Mouse (Mus musculus) c-Kit-negative CD71-positive TER-119-positive erythroid progenitor cells, embryonic 14.5 days (primary cell): Measurements from ENCODE around the gene Slc9a3r2.
"Not testable (repeated sequence)": the region's sequence is repeated elsewhere in the genome, so short reads cannot be mapped to it uniquely, and the experiment has no call there.

Source experiments
- DNase-seq: peaks from one replicate; pipeline ENCODE4 v3.0.0-alpha.2; 2013; ENCODE audit warnings: low read depth, low spot score

The Slc9a3r2 gene

DNA sequence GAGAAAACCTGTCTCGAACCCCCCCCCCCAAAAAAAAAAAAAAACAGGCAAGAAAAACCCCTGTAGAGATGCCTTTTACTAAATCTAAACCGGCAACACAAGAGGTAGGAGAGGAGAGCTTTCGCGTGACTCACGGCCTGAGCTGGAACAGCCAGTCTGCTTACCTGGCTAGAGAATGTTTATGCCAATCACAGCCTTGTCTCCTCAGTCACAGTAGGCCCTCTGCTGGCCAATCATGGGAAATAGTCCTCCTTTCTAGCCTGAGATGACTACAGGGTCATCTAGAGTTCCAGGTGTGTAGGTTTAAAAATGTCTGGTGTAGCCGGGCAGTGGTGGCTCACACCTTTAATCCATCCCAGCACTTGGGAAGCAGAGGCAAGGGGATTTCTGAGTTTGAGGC is 17.3 kb upstream of the Slc9a3r2 start:
- DNase-seq: no peak

GRCm38 (mm10) chr17:24667011-24667410 is 16.9 kb upstream of the Slc9a3r2 start:
- not testable (repeated sequence) for DNase-seq

DNA sequence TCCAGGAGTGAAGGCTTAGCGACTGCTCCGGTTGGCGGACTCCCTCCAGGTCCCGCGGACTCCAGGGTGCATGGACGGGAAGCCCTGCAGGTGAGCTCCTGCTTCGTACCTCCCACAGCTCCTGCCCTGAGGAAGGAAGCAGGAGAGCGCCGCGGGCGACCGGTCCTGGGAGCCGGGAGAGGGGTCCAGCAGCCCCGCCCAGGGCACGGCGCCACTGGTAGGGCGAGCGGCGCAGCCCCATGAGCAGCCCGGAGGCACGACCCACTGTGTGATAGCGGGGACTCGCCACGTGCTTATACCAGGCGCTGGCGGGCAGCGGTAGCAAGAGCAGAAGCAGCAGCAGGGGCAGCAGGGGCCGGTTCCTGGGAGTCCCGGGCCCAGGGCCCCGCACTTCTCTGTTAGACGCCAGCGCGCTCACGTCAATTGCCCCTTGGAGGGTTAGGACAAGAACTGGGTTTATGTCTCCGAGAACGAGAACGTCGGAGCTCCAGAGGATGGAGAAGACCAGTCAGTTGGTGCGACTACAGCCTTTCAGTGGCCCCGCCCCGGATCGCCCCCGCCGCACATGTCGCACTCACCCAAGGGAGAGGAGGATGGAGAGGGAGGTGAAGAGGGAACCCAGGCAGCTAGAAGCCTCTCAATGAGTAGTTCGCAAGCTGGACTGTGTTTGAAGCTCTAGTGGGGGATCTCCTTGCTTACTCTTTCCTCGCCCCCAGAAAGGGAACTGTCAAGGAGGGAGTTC is 8.1 kb upstream of the Slc9a3r2 start, which contains the start of gene Npw:
Gene Npw (minus strand): TSS at position 441 of the 742 bp plus-strand sequence.
- DNase-seq: no peak

- no peak for DNase-seq
These were observed 4.8 kb upstream of the Slc9a3r2 start for GRCm38 (mm10) chr17:24654969-24655368.

DNA sequence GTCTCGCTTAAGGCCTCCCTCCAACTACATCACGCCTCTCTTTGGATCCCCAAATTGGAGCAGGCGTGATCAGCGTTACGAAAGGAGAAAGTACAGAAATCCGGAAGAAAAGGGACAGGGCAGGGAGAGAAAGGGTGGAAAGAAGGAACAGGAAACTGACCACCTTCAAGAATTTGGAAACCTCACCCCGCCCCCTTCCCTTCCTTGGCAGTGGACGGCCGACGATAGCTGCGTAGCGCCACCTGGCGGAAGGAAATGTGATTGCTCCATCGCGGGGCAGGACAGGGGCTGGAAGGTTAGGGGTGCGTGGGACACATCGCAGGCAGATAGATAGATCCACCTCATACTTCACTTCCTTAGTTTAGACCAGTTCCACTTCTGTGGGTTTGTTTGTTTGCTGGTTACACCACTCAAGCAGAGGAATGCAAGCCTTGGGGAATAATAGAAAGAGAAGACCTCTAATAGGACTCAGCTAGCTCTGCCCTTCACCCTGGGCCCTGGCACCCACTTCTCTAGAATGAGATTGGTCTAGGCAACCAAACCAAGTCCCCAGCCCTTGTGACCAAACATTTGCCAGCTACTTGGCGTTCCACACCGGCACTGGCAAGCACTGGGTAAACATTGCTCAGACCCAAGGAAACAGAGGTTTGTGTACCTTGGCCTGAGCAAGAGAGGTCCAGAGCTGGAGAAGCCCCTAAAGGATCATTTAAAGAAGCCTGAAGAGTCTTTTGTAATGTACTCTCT is 4.0 kb upstream of the Slc9a3r2 start:
- DNase-seq: no peak

- DNase-seq: no peak
These were observed 1.7 kb upstream of the Slc9a3r2 start for GRCm38 (mm10) chr17:24651835-24652234.

- no peak for DNase-seq
These were observed 639 bp upstream of the Slc9a3r2 start for GRCm38 (mm10) chr17:24650766-24651165.

DNA sequence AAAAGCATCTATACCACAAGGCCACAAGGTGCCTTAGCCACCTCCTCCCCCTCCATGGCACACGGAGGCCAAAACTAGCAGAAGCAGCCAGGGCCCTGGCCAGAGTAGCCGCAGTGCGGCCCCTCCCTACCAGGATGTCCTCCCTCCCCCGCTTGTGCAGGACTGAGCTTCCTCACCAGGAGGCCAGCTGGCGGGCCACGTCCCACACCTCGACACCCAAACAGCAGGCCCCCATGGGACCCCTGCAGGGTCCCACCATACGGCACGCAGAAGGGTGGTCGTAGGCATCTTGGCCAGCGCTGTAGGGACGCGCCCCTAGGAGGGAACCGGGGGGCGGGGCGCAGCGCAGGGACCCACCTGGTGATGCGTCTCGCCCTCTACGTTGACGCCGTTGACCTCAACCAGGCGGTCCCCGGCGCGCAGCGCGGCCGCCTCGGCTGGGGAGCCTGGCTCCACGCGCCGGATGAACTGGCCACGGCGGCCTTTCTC is 502 bp downstream of the Slc9a3r2 start:
- DNase-seq: no peak

DNA sequence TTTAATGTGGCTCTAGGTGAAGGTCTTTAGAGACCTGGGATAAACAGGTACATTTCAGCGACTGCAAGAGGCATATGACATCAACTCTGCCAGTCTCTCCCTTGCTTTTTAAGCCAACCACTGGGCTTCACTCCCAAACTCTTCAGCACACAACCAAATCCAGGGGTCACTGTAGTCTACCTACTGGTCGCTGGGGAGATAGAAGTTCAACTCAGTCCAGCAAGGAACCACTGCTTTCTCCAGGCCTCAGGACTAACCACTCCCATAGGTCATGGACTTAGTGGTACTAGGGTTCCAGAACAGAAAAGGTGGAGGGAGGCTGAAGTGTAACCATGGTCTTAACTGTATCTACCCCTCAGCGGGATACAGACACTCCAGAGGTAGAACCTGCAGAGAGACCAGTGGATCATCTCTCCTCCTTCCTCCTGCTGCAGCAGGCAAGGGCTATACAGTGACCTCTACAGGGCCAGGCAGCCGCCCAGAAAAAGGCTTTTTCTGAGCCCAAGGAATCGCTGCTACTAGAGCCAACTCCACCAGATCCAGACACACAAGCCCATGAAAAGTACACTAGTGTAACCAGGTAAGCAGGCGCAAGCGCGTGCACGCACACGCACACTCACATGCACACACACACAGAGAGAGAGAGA is 1.3 kb downstream of the Slc9a3r2 start:
- DNase-seq: no peak

DNA sequence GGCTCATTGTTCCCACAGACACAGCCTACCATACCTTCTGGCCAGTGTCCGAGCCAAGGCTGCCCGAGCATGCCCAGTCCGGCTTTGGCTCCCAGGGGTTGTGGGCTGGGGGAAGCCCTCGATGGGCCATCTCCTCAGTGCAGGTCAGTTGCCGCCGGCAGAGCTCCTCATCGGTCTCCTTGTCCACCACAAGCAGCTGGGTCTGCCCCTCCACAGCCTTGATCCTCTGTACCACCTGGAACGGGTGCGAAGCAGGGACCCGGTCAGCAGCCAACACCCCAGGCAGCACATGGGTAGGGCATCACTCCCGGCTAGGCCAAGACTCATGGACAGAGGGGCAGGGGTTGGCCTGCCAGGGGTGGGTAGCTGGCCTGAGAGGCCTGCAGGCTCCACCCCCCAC is 2.6 kb downstream of the Slc9a3r2 start:
- DNase-seq: no peak

DNA sequence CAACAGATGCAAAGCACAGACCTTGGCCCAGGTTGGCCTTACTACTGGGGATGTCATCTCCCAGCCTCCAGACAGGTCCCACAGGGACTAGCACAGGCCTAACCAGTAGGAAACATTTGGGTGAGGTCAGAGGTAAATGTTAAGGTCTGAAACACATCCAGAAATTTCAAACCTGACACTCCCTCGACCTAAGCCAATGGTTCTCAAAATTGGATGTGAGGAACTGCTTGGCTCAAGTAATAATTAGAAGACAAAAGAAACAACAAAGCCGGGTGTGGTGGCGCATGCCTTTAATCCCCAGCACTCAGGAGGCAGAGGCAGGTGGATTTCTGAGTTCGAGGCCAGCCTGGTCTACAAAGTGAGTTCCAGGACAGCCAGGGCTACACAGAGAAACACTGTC is 3.7 kb downstream of the Slc9a3r2 start:
- DNase-seq: no peak

GRCm38 (mm10) chr17:24645916-24646315 is 4.2 kb downstream of the Slc9a3r2 start:
- no peak for DNase-seq

DNA sequence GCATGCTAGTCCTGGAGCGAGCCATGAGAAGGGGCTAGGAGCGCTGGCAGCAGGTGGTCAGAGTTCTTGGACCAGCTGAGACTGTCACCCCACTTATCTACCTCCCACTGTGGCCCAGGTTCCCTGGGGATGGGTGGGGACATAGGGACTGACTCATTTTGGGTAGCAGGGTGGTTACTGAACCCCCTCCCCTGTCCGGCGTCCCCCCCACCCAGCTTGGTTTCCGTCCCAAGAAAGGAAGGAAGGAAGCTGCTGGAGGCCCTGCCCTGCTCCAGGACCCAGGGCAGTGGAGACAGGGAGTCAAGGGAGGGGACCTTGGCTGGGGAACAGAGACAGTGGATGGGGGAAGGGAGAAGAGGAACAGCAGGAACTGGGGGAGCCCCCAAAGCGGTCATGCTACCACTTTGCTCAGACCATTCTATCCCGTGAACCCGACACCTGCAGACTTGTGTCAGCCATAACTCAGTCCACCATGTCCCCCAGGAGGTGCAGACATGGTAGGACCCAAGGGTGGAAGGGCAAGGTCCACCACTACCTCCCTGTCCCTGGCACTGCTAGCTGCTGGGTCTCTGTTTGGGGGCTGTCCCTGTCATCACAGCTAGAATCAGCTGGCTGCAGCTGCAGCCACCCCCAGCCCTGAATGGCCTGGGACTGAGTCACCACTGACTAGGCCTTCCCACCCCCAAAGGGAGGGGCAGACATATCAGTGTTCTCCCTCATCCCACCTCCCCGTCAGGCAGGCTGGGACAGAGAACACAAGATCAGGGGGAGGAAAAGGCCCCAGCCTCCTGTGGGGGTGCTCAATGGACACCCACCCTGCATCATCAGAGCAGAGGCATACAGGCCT is 5.0 kb downstream of the Slc9a3r2 start:
- no peak for DNase-seq

- no peak for DNase-seq
These were observed 6.0 kb downstream of the Slc9a3r2 start for GRCm38 (mm10) chr17:24644030-24644715.

DNA sequence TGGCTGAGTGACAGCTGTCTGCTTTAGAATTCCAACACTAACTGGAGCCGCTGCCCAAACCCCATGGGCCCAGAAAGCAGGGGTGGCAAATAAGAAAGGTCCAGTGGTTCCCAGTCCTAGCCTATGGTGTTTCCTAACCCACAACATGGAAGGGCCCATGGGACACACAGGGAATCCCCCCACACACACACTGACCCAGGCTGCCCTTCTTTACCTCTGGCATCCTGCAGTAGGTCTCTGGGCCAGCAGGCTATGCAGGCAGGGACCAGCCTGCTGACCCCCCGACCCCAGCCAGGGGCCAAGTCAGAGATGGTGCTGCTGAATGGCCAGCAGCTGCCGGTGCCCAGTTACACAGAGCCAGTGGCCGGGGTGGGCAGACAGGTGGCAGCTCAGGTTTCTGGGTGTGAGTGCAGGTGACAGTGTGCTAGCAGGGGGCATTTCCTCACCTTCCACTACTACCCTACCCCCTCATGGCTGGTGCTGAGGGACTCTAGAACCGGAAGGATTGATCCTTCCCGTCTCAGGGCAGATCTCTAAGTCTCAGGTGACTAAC is 7.3 kb downstream of the Slc9a3r2 start:
- DNase-seq: no peak

GRCm38 (mm10) chr17:24641944-24642343 is 8.2 kb downstream of the Slc9a3r2 start:
- DNase-seq: no peak

DNA sequence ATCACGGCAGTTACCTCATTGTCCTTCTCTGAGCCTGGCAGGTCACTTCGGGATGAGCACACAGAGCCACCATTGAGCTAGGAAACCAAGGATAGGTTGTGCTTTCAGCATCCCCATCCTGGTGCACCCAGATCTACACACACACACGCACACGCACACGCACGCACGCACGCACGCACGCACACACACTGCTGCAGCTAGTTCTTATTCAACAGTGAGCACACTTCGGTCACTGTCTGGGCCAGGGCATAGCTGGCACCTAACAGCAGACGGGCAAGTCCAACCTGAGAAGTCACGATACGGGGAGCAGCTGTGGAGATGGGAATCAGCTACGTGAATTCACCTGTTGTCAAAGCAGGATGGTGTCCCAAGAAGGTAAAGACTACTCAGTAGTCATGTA is 9.5 kb downstream of the Slc9a3r2 start:
- no peak for DNase-seq

DNA sequence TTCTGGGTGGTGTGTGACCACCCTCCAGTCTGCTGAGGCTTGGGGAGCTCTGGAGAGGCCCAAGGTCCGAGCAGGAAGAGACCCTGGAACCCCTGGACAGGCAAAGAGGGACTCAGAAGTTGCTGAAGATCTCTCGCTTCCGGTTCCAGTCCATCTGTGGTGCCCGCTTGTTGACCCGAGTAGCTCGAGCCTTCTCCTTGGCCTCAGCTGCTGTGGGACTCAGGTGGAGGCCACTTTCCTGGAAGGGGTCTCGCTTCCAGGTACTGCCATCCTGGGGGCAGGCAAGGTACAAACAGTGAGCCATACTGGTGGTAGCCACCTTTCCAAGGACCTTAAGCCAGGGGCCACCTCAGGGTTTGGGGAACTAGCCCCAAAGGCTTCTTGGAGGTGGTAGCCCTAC is 10.0 kb downstream of the Slc9a3r2 start:
- no peak for DNase-seq

GRCm38 (mm10) chr17:24639571-24639988 is 10.5 kb downstream of the Slc9a3r2 start:
- DNase-seq: no peak

DNA sequence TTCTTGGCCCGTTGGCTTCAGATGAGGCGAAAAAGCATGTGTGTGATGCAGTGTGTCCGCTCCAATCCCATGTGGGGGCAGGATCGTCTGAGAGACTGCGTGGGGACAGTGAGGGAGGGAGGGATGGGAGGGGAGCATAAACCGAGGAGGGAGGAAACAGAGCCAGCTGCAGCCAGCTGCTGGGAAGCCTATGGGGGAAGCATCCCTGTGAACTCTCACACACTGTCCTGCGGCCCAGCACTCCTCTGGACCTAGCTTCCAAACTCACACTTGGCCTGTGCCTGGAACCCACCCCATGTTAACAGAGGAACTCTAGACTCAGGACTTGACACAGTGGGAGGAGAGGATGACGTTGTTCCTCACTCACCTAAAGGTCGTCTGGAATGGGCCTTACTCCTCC is 11.3 kb downstream of the Slc9a3r2 start:
- DNase-seq: no peak

DNA sequence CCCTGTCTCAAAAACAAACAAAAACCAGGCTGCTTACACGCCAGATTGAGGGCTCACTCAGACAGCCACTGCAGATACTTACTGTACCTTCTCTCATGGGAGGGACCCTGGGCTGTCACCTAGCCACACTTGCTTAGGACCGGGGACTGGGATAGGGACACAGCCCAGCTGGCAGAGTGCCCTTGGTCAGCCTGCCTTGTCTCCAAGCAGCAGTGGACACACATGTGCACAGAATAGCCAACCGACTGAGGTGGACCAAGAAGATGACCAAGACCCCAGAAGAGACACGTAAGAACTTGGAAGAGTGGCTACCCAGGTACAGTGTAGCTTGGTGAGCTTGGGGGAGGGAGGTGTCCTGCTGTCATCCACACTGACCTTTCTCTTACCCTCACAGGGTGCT is 11.9 kb downstream of the Slc9a3r2 start:
- DNase-seq: no peak
